Mouse (Mus musculus) myocyte (in vitro differentiated cells): ENCODE results near the gene Adra2b.

Experiments used
- POLR2A ChIP-seq: IDR thresholded peaks from one replicate; pipeline ENCODE4 v1.6.1; 2011; ENCODE audit warnings: low read depth, mild to moderate bottlenecking, control low read depth, moderate library complexity; ENCODE audit not compliant: insufficient read length
- TCF12 ChIP-seq: IDR thresholded peaks from one replicate; pipeline ENCODE4 v1.6.1; 2011; ENCODE audit warnings: mild to moderate bottlenecking, control low read depth; ENCODE audit not compliant: poor library complexity, insufficient read depth, severe bottlenecking
- USF1 ChIP-seq: IDR thresholded peaks from one replicate; pipeline ENCODE4 v1.6.1; 2011; ENCODE audit warnings: low read depth, mild to moderate bottlenecking, control low read depth, moderate library complexity

GRCm38 (mm10) chr2:127322671-127323285 is 40.2 kb upstream of the Adra2b start:
- TF ChIP-seq POLR2A: no peak
- TF ChIP-seq USF1: no peak
- no peak for TF ChIP-seq TCF12
